Mouse (Mus musculus): ENCODE results near the gene Sash3. TPM values are rescaled to one million over a fixed set of nuclear protein-coding genes. Genes with fewer than 3 reads are reported as not detected.

Sash3 gene
- total and polyA plus RNA-seq, 2 experiments, result 0.83 to 1.4 TPM

DNA sequence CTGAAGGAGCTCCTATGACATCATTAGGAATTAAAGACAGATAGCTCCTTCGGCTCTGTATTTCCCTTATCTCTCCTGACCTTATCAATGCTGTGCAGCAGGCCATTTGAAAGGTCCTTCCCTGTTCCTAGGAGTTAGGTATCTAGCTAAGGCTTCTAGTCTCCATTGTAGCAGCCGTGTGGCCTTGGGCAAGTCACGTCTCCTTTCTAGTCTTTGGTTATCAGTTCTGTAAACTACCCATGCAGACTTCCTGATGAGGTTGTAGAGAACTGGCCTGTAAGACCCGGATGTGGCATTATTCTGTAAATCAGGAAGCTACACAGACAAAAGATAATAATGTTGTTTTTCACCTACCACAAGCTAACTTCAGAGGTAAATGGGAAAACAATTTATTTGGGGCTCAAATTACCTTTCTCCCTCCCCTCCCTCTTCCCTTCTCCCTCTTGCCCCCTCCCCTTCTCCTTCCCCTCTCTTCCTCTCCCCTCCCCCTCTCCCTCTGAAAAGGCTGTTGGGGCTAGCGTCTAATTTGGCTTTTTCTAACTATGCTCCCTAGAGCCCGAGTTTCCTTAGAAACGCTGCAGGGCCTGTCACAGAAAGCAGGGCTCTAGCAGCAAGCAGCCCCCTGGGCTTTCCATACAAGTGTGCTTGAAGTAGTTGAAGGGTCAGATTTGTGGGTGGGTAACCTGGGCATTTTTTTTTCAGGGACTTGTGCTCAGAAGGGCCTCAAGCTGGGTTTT, 7.5 kb upstream of the Sash3 start:
- Histone ChIP-seq H3K4me1 (ENCODE audit: control insufficient read depth, insufficient read depth, low read length) (no peaks in the 10 kb centered on the region), H3K79me2 (ENCODE audit: control insufficient read depth, insufficient read depth, low read length) (no peaks in the 10 kb centered on the region), H3K27me3 (ENCODE audit: control insufficient read depth, insufficient read depth, low read length) (no peaks in the 10 kb centered on the region), H3K9ac (ENCODE audit: low read depth, low read length) (no peak overlapping the region), H3K4me3 (ENCODE audit: insufficient read depth, low read depth, low read length) (no peak overlapping the region), H3K27ac (replicated peaks; ENCODE audit: insufficient read depth, low read depth, low read length) (no peak overlapping the region), H3K36me3 (ENCODE audit: control insufficient read depth, insufficient read depth, low read length) (no peaks in the 10 kb centered on the region)
- 51% methylated on average over 7 of the region's 7 CpGs for WGBS
- peak; percentile 4 for DNase-seq (ENCODE audit: extremely low read depth, low read depth, low spot score)
- TF ChIP-seq POLR2A (IDR thresholded peaks at IDR 0.05; ENCODE audit: extremely low read depth, insufficient read depth, low read length), result no peak
- no peak for TF ChIP-seq CTCF (IDR thresholded peaks at IDR 0.05; ENCODE audit: low read depth, low read length)

DNA sequence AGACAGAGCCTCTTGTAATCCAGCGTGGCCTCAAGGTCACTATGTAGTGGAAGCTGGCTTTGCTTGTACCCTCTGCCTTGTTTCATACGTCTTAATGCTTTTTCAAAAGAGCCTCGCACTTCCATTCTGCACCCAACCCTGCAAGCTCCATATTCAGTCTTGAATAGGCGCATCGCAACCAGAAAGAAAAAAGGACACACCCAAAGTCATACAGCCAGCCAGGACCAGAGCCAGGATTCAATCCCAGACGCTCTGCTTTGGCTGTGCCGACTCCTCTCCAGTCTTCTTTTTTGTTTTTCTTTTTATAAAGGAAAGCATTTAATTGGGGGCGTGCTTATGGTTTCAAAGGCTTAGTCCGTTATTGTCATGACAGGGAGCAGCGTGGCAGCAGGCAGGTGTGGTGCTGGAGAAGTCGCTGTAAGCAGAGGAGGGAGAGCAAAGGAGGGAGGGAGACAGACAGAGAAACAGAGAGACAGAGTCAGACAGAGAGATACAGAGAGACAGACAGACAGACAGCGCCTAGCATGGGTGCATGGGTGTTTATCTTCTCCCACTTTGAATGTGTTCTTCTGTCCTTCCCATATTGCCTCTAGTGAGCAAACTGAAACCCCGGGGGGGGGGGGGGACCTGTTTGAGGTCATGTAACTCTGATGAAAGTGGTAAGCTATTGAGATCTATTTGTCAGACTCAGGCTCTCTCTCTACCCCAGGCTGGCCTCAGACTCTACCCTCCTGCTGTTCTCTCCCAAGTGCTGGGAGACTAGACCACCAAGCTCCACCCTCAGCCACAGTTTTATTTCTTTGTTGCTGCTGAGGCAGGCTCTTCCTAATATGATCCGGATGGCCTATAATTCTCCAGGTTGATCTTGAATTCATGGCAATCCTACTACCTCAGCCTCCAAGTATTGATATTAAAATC, 6.6 kb upstream of the Sash3 start:
- H3K36me3 ChIP-seq (ENCODE audit: control insufficient read depth, insufficient read depth, low read length), result no peaks in the 10 kb centered on the region
- no peaks in the 10 kb centered on the region for H3K4me1 ChIP-seq (ENCODE audit: control insufficient read depth, insufficient read depth, low read length)
- H3K79me2 ChIP-seq (ENCODE audit: control insufficient read depth, insufficient read depth, low read length), result no peaks in the 10 kb centered on the region
- no peak overlapping the region for H3K27ac ChIP-seq (replicated peaks; ENCODE audit: insufficient read depth, low read depth, low read length)
- TF ChIP-seq CTCF (IDR thresholded peaks at IDR 0.05; ENCODE audit: low read depth, low read length) (no peak), POLR2A (IDR thresholded peaks at IDR 0.05; ENCODE audit: extremely low read depth, insufficient read depth, low read length) (no peak)
- 77% methylated on average over 12 of the region's 14 CpGs for WGBS
- H3K27me3 ChIP-seq (ENCODE audit: control insufficient read depth, insufficient read depth, low read length), result no peaks in the 10 kb centered on the region
- DNase-seq (ENCODE audit: extremely low read depth, low read depth, low spot score), result no peak
- H3K9ac ChIP-seq (ENCODE audit: low read depth, low read length), result no peak overlapping the region
- H3K4me3 ChIP-seq (ENCODE audit: insufficient read depth, low read depth, low read length), result no peak overlapping the region

DNA sequence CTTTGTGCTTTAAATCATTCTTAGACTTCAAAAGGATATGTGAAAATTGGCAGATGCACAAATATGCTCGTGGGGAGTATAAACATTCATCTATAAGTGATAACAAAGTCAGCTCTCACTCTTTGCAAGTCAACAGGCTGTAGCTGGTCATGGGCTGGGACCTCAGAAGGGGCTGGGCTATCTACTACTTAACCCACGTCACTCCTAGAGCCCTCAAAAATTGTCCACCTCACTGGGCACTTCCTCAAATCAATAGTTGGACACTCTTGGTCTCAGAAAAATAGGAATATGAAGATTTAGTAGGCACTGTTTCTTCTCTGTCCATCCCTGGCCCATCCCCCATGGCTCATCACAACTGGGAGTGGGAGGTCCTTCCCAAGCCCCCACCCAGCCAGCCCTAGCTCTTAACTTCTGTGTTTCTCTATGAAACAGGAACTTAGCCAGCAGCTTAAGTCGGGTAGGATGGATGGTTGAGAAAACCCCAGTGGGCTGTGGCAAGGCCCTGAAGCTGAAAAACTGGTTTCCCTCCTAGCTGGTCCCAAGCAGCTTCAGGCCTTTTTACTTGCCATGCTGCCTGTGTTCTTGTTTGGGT, 5.9 kb upstream of the Sash3 start:
- Histone ChIP-seq H3K27me3 (ENCODE audit: control insufficient read depth, insufficient read depth, low read length) (no peaks in the 10 kb centered on the region), H3K4me3 (ENCODE audit: insufficient read depth, low read depth, low read length) (no peak overlapping the region), H3K4me1 (ENCODE audit: control insufficient read depth, insufficient read depth, low read length) (no peaks in the 10 kb centered on the region), H3K79me2 (ENCODE audit: control insufficient read depth, insufficient read depth, low read length) (no peaks in the 10 kb centered on the region), H3K9ac (ENCODE audit: low read depth, low read length) (no peak overlapping the region), H3K27ac (replicated peaks; ENCODE audit: insufficient read depth, low read depth, low read length) (no peak overlapping the region), H3K36me3 (ENCODE audit: control insufficient read depth, insufficient read depth, low read length) (no peaks in the 10 kb centered on the region)
- TF ChIP-seq CTCF (IDR thresholded peaks at IDR 0.05; ENCODE audit: low read depth, low read length) (no peak), POLR2A (IDR thresholded peaks at IDR 0.05; ENCODE audit: extremely low read depth, insufficient read depth, low read length) (no peak)
- WGBS, result 55% methylated on average over 3 of the region's 3 CpGs
- DNase-seq (ENCODE audit: extremely low read depth, low read depth, low spot score), result no peak

DNA sequence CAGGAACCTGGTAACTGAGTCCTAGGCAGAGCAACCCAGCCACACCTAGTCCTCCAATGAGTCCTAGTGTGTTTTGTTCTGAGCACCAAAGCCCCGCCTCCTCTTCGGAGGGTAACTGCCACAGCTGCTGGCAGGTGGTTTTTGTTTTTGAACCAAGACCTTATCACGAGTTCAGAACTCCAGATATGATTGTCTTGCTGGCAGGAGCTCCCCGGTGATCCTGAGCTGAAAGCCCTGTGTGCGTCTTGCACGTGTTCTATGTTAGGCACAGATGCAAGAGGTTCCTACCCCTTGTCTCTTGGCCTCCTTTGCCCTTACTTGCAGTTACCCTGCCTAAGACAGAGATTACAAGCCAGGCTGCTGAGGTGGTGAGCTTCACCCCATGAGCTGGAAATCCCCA, 4.8 kb upstream of the Sash3 start:
- no peak for DNase-seq (ENCODE audit: extremely low read depth, low read depth, low spot score)
- Histone ChIP-seq H3K4me3 (ENCODE audit: insufficient read depth, low read depth, low read length) (no peak overlapping the region), H3K9ac (ENCODE audit: low read depth, low read length) (no peak overlapping the region), H3K27ac (replicated peaks; ENCODE audit: insufficient read depth, low read depth, low read length) (no peak overlapping the region), H3K4me1 (ENCODE audit: control insufficient read depth, insufficient read depth, low read length) (no peaks in the 10 kb centered on the region), H3K36me3 (ENCODE audit: control insufficient read depth, insufficient read depth, low read length) (no peaks in the 10 kb centered on the region), H3K27me3 (ENCODE audit: control insufficient read depth, insufficient read depth, low read length) (no peaks in the 10 kb centered on the region), H3K79me2 (ENCODE audit: control insufficient read depth, insufficient read depth, low read length) (no peaks in the 10 kb centered on the region)
- TF ChIP-seq POLR2A (IDR thresholded peaks at IDR 0.05; ENCODE audit: extremely low read depth, insufficient read depth, low read length), result no peak
- TF ChIP-seq CTCF (IDR thresholded peaks at IDR 0.05; ENCODE audit: low read depth, low read length), result no peak
- 86% methylated on average over 6 of the region's 6 CpGs for WGBS

DNA sequence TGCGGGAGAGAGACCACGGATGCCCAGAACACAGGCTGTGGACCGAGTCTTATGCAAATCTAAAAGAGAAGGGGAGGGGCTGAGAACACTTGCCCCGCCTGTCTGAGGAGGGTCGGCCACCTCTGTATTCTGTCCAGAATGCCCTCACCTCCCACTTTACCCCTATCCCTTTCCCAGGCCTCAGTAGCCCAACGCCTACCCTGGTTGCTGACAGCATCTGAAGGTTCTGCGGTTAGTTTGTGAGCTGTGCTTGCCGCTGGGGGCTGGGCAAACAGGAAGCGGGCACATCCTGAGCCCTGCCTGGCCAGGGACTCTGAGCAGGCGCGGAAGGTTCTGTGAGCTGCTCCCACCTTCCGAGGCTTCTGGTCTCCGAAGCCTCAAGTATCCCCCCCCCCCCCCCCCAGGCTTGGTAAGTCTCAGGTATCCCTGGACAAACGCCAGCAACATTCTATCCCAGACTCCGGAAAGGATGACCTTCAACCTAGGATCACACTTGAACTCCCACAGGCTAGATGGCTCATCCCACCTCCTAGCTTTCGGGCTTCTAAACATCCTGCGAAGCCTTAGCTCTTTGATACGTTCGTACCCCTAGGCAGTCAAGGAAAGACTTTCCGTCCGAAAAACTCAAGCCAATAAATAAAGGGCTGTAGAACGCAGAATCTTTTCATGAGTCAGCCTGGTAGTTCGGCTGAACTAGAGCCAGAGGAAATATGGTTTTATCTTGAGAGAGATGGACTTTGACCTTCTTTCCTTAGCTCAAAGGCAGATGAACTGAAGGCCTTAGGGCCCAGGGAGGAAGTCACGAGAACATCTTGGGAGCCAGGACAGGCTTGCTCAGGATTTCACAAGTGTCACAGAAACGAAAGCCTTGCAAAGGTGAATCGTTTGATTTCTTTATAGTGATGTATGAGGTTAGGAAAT, 2.6 kb upstream of the Sash3 start:
- peak overlapping the region; percentile 44 for H3K27ac ChIP-seq (replicated peaks; ENCODE audit: insufficient read depth, low read depth, low read length)
- no peaks in the 10 kb centered on the region for H3K4me1 ChIP-seq (ENCODE audit: control insufficient read depth, insufficient read depth, low read length)
- H3K4me3 ChIP-seq (ENCODE audit: insufficient read depth, low read depth, low read length), result peak overlapping the region; percentile 30; the same call in 1 of the 2 replicates
- H3K27me3 ChIP-seq (ENCODE audit: control insufficient read depth, insufficient read depth, low read length), result no peaks in the 10 kb centered on the region
- H3K36me3 ChIP-seq (ENCODE audit: control insufficient read depth, insufficient read depth, low read length), result no peaks in the 10 kb centered on the region
- 33% methylated on average over 25 of the region's 26 CpGs for WGBS
- H3K9ac ChIP-seq (ENCODE audit: low read depth, low read length), result no peak overlapping the region
- TF ChIP-seq POLR2A (IDR thresholded peaks at IDR 0.05; ENCODE audit: extremely low read depth, insufficient read depth, low read length), result no peak
- TF ChIP-seq CTCF (IDR thresholded peaks at IDR 0.05; ENCODE audit: low read depth, low read length), result no peak
- peak; percentile 17 for DNase-seq (ENCODE audit: extremely low read depth, low read depth, low spot score)
- H3K79me2 ChIP-seq (ENCODE audit: control insufficient read depth, insufficient read depth, low read length), result no peaks in the 10 kb centered on the region

Data from liver, adult 2 months (tissue).